Mouse (Mus musculus) heart, adult 8-10 months (tissue): Measurements from ENCODE around the gene Cpped1. TPM values are rescaled to one million over a fixed set of nuclear protein-coding genes. Genes with fewer than 3 reads are reported as not detected.

ENCODE experiments used
- DNase-seq: peaks from one replicate; pipeline ENCODE4 v3.0.0; 2022; ENCODE audit warnings: low spot score
- total RNA-seq, 4 experiments: library from RNA; stranded (reverse); gene quantifications; 2 replicates each; pipeline ENCODE4 v1.2.4; 2022

The Cpped1 gene
- total RNA-seq, result 10 to 100 TPM; 52.8 to 61.2 (median 58.2) TPM

- peak; percentile 87 for DNase-seq
Measured at GRCm38 (mm10) chr16:11909035-11909591, at the start of gene Cpped1. Cpped1 (minus strand) TSS chr16:11909445.

GRCm38 (mm10) chr16:11940477-11940876, 31.2 kb upstream of the Cpped1 start:
- DNase-seq, result peak; percentile 38

GRCm38 (mm10) chr16:11910801-11911200, 1.6 kb upstream of the Cpped1 start:
- DNase-seq, result no peak

- no peak for DNase-seq
Measured at GRCm38 (mm10) chr16:11909817-11910216, 572 bp upstream of the Cpped1 start.

- DNase-seq, result no peak
Measured at GRCm38 (mm10) chr16:11908461-11909014, 707 bp downstream of the Cpped1 start.

- DNase-seq, result no peak
Measured at GRCm38 (mm10) chr16:11907816-11908215, 1.4 kb downstream of the Cpped1 start.

GRCm38 (mm10) chr16:11906906-11907305, 2.3 kb downstream of the Cpped1 start:
- DNase-seq, result no peak

GRCm38 (mm10) chr16:11905216-11905615, 4.0 kb downstream of the Cpped1 start:
- no peak for DNase-seq

- peak; percentile 26 for DNase-seq
Measured at GRCm38 (mm10) chr16:11902007-11902406, 7.2 kb downstream of the Cpped1 start.

- DNase-seq, result no peak
Measured at GRCm38 (mm10) chr16:11900341-11900740, 8.9 kb downstream of the Cpped1 start.

GRCm38 (mm10) chr16:11896411-11896810, 12.8 kb downstream of the Cpped1 start:
- DNase-seq, result no peak

GRCm38 (mm10) chr16:11894877-11895276, 14.4 kb downstream of the Cpped1 start:
- no peak for DNase-seq

GRCm38 (mm10) chr16:11890186-11890585, 19.1 kb downstream of the Cpped1 start:
- no peak for DNase-seq

GRCm38 (mm10) chr16:11889741-11890140, 19.5 kb downstream of the Cpped1 start:
- no peak for DNase-seq

- no peak for DNase-seq
Measured at GRCm38 (mm10) chr16:11881795-11882194, 27.4 kb downstream of the Cpped1 start.

- peak; percentile 24 for DNase-seq
Measured at GRCm38 (mm10) chr16:11880461-11880860, 28.8 kb downstream of the Cpped1 start.

GRCm38 (mm10) chr16:11879196-11879595, 30.0 kb downstream of the Cpped1 start:
- DNase-seq, result no peak

GRCm38 (mm10) chr16:11875227-11875626, 34.0 kb downstream of the Cpped1 start:
- DNase-seq, result no peak

GRCm38 (mm10) chr16:11873292-11873691, 36.0 kb downstream of the Cpped1 start:
- DNase-seq, result no peak

GRCm38 (mm10) chr16:11868486-11868885, 40.8 kb downstream of the Cpped1 start:
- DNase-seq, result no peak

- no peak for DNase-seq
Measured at GRCm38 (mm10) chr16:11852716-11853605, 56.3 kb downstream of the Cpped1 start.

- no peak for DNase-seq
Measured at GRCm38 (mm10) chr16:11848990-11849658, 60.1 kb downstream of the Cpped1 start.
